Mouse (Mus musculus) frontal cortex, adult 2 months (tissue): ENCODE data around the gene Tmem231. TPM values are rescaled to one million over a fixed set of nuclear protein-coding genes. Genes with fewer than 3 reads are reported as not detected.
A peak's percentile ranks its signal among the peaks of the same experiment; 100 is the strongest.

Source experiments
- DNase-seq, 2 experiments: peaks; one replicate each; pipeline ENCODE4 v3.0.0; 2022; ENCODE audit warnings: low spot score in 1 of 2; ENCODE audit errors: extremely low spot score in 1 of 2
- polyA plus RNA-seq: library from polyadenylated mRNA; depleted of rRNA; stranded (reverse); fragments of >200 nt; gene quantifications from 2 replicates; pipeline ENCODE4 v1.2.3, GENCODE M21; 2012

The Tmem231 gene
- polyA plus RNA-seq, 1 experiment, result 13.3 TPM

- peak; percentile 23 to 65 for DNase-seq
Observed at GRCm38 (mm10) chr8:111911572-111911971, 22.1 kb downstream of the Tmem231 start.

GRCm38 (mm10) chr8:111909621-111910450 lies 23.8 kb downstream of the Tmem231 start, which contains the start of gene Chst5:
Gene Chst5, minus strand, starts transcription at chr8:111910447.
- DNase-seq, result no peak

- no peak for DNase-seq
Observed at GRCm38 (mm10) chr8:111905500-111906121, 28.1 kb downstream of the Tmem231 start.

- no peak for DNase-seq
Observed at GRCm38 (mm10) chr8:111902080-111902479, 31.6 kb downstream of the Tmem231 start.

GRCm38 (mm10) chr8:111898586-111898985 lies 35.1 kb downstream of the Tmem231 start:
- DNase-seq, result no peak

- DNase-seq, result no peak
Observed at GRCm38 (mm10) chr8:111894955-111895354, 38.7 kb downstream of the Tmem231 start.

GRCm38 (mm10) chr8:111892615-111893014 lies 41.1 kb downstream of the Tmem231 start:
- no peak for DNase-seq

- DNase-seq, result no peak
Observed at GRCm38 (mm10) chr8:111891983-111892382, 41.7 kb downstream of the Tmem231 start.

GRCm38 (mm10) chr8:111890911-111891303 lies 42.8 kb downstream of the Tmem231 start:
- no peak for DNase-seq

GRCm38 (mm10) chr8:111889931-111890910 lies 43.5 kb downstream of the Tmem231 start:
- DNase-seq, result no peak

- no peak for DNase-seq
Observed at GRCm38 (mm10) chr8:111888091-111888650, 45.5 kb downstream of the Tmem231 start.

GRCm38 (mm10) chr8:111887479-111887878 lies 46.2 kb downstream of the Tmem231 start:
- DNase-seq, result no peak

- no peak for DNase-seq
Observed at GRCm38 (mm10) chr8:111883615-111884014, 50.1 kb downstream of the Tmem231 start.

GRCm38 (mm10) chr8:111881591-111881990 lies 52.1 kb downstream of the Tmem231 start:
- peak in 1 of 2 experiments; percentile 60 for DNase-seq

- no peak for DNase-seq
Observed at GRCm38 (mm10) chr8:111877711-111878110, 56.0 kb downstream of the Tmem231 start.

- DNase-seq, result peak; percentile 96 to 99
Observed at GRCm38 (mm10) chr8:111876355-111876948, 57.2 kb downstream of the Tmem231 start, which contains the start of gene Tmem170. Gene Tmem170, minus strand, starts transcription at chr8:111876750.

GRCm38 (mm10) chr8:111875758-111876157 lies 57.9 kb downstream of the Tmem231 start:
- no peak for DNase-seq

GRCm38 (mm10) chr8:111871278-111871677 lies 62.4 kb downstream of the Tmem231 start:
- no peak for DNase-seq

GRCm38 (mm10) chr8:111870379-111870778 lies 63.3 kb downstream of the Tmem231 start:
- no peak for DNase-seq

GRCm38 (mm10) chr8:111868664-111869063 lies 65.0 kb downstream of the Tmem231 start:
- no peak for DNase-seq
